Mouse (Mus musculus) E14TG2a.4 (cell line): ENCODE measurements at regions not wholly inside any gene's neighbourhood (a gene's known extent, or its start where the extent isn't known, plus 50 kb on each side); places are given as distances from the start of the nearest gene placed in this dataset.

Experiments used
- CTCF ChIP-seq: conservative IDR thresholded peaks from 2 replicates; pipeline ENCODE4 v1.5.1; 2014; ENCODE audit warnings: low read length
- NANOG ChIP-seq: IDR thresholded peaks from 2 replicates; pipeline ENCODE4 v1.6.1; 2014; ENCODE audit warnings: borderline replicate concordance, low read length, mixed read lengths
- POU5F1 ChIP-seq: IDR thresholded peaks from 2 replicates; pipeline ENCODE4 v1.6.1; 2014; ENCODE audit warnings: low read length, borderline replicate concordance

DNA sequence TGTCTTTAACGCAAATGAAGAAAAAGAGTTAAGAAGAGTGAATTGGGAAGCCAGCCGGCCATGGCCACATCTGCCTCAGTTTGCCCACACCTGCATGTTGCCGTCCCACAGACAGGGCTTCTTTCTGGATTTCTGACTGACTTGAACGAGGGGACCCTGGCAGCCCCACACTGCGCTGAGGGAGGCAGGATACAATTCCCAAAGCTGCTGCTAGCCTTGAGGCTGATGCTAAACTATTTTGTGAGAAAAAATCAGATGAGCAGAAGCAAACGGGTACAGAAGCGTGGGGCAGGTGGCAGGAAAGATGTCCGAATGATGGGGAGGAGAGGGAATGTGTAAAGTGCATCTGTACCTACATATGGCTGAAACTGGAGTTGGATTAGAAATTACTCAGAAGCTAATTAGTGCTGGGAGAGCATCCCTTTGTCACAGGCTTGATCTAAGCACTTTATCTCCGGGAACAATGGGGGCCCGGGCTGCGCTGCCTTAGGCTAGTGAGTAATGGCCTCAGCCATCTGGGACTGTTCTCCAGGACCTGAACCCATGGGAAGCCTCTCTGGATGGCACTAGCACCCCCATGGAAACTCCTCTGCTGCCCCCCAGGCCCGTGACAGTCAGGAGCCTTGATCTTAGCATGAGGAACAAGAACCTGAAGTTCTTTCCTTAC is 1497.9 kb upstream of the Gulo start:
- TF ChIP-seq CTCF (no peak), POU5F1 (no peak), NANOG (no peak)
